18 mouse cellular contexts compared by ENCODE assay signal in genomic region chr2:17970187-17970586, GRCm38 (mm10). TPM values are rescaled to one million over a fixed set of nuclear protein-coding genes. Genes with fewer than 3 reads are reported as not detected.
DNase-seq lines count a peak whose midpoint lies in the region; ATAC-seq and TF ChIP-seq lines count a peak whose summit lies in the region.
"Had no signal": no experiment of that assay in that cellular context is flagged by ENCODE, and none has a peak within 500 bp of the region (broad histone marks: within the 10 kb centered on the region; RNA-seq: fewer than 3 reads in every experiment).

No protein-coding gene starts in this region.

- no peak for TF ChIP-seq CTCF in lung, adult 2 months (IDR thresholded peaks at IDR 0.05; ENCODE audit: insufficient read depth, low read length)

- DNase-seq in heart, adult 11 months: peak; percentile 56
- DNase-seq in heart, adult 9 months (ENCODE audit: low spot score in 2 of 2): no peak
- DNase-seq in lung, postnatal 25 days (ENCODE audit: low spot score): peak; percentile 4
- no peak for DNase-seq in lung, adult 2 months
- peak; percentile 91 for DNase-seq in R1 (ENCODE audit: low read depth, low spot score)
- no peak for DNase-seq in c-Kit-positive CD71-positive TER-119-positive erythroid progenitor cells, embryonic 14.5 days (ENCODE audit: low spot score)
- DNase-seq: B cell, adult 2 months; cerebellum, adult 8-10 months; heart, postnatal 4 days; thymus, postnatal 4 days had no signal

- H3K4me1 ChIP-seq in lung, adult 2 months (ENCODE audit: control insufficient read depth, insufficient read depth, low read length): no peaks in the 10 kb centered on the region
- H3K4me1 ChIP-seq: stomach, embryonic 15.5 days had no signal

- no peak for TF ChIP-seq POLR2A in lung, adult 2 months (IDR thresholded peaks at IDR 0.05; ENCODE audit: borderline replicate concordance, extremely low read depth, low read depth, low read length)

- H3K4me3 ChIP-seq in lung, adult 2 months (replicated peaks; ENCODE audit: extremely low read depth, low read depth, low read length): no peak overlapping the region
- H3K4me3 ChIP-seq: heart, embryonic 10.5 days; stomach, embryonic 15.5 days had no signal

- ATAC-seq in megakaryocyte progenitor cell, adult 5-6 weeks (replicated peaks; ENCODE audit: poor library complexity): peak; percentile 42; the same call in 1 of the 2 replicates
- ATAC-seq in activated CD4-positive, CD25-positive, alpha-beta regulatory T cell, adult 4 months: no peak

RNA-seq across cellular contexts. Expression of gene H2al2a, which starts 26.6 kb away (rescaled TPM):
- polyA plus RNA-seq in lung, adult 2 months (2012; rRNA removed): not detected in 2 replicates
- not detected in 2 replicates for total RNA-seq in megakaryocyte progenitor cell, adult 5-6 weeks (2015)
- total RNA-seq in megakaryocyte progenitor cell, adult 5-6 weeks (2017): not detected in 2 replicates
- not detected for polyA plus RNA-seq in activated CD4-positive, CD25-positive, alpha-beta regulatory T cell, adult 4 months (2017; shearing (Covaris generic))
- total RNA-seq: heart, postnatal 4 days; layer of hippocampus, postnatal 14 days had no signal
- polyA plus RNA-seq: heart, embryonic 10.5 days; kidney, embryonic 16.5 days; limb, embryonic 11.5 days; liver, embryonic 16.5 days; stomach, embryonic 15.5 days had no signal

Comparison
In these comparisons a context has a peak if more than half of its experiments do, and no peak if none do; other contexts are left out.
1. DNase-seq: peak in heart, adult 11 months (single experiment), lung, postnatal 25 days (single experiment) and R1 (single experiment); none in heart, adult 9 months (0 of 2), lung, adult 2 months (single experiment) and c-Kit-positive CD71-positive TER-119-positive erythroid progenitor cells, embryonic 14.5 days (single experiment).